Mouse (Mus musculus) CH12.LX (cell line): ENCODE measurements around the gene Zcchc12.

Source experiments
- CTCF ChIP-seq, 2 experiments: IDR thresholded peaks in 1 of 2; conservative IDR thresholded peaks in 1 of 2; 2 replicates each; pipeline ENCODE4 v1.5.1; 2011 to 2012; ENCODE audit warnings: low read depth in 2 of 2, low read length in 2 of 2, improper control_type of control experiment in 1 of 2, inconsistent platforms in 1 of 2, mild to moderate bottlenecking in 1 of 2, moderate library complexity in 1 of 2
- JUND ChIP-seq: conservative IDR thresholded peaks from 2 replicates; pipeline ENCODE4 v1.6.1; 2011; ENCODE audit warnings: low read depth, low read length, improper control_type of control experiment
- NELFE ChIP-seq: IDR thresholded peaks from 2 replicates; pipeline ENCODE4 v1.6.1; 2011; ENCODE audit warnings: low read depth, low read length, improper control_type of control experiment
- NRF1 ChIP-seq: IDR thresholded peaks from 2 replicates; pipeline ENCODE4 v1.6.1; 2014; ENCODE audit warnings: low read depth, mild to moderate bottlenecking, inconsistent platforms, low read length, improper control_type of control experiment, moderate library complexity
- POLR2A ChIP-seq: IDR thresholded peaks from 2 replicates; pipeline ENCODE4 v1.6.1; 2011; ENCODE audit warnings: low read depth, mild to moderate bottlenecking, improper control_type of control experiment, low read length
- POLR2AphosphoS2 ChIP-seq: IDR thresholded peaks from 2 replicates; pipeline ENCODE4 v1.6.1; 2011; ENCODE audit warnings: low read depth, low read length, improper control_type of control experiment
- ZMIZ1 ChIP-seq: IDR thresholded peaks from 2 replicates; pipeline ENCODE4 v1.6.1; 2012; ENCODE audit warnings: low read depth, mild to moderate bottlenecking, inconsistent platforms, low read length, improper control_type of control experiment

GRCm38 (mm10) chrX:36146746-36147145, 49.0 kb upstream of the Zcchc12 start:
- TF ChIP-seq POLR2AphosphoS2 (no peak), CTCF (conservative IDR thresholded peaks at IDR 0.05 in 1 of 2, IDR thresholded peaks at IDR 0.05 in 1 of 2; ENCODE audit: low read depth in 2 of 2, low read length in 2 of 2) (no peak), NELFE (no peak), NRF1 (no peak), ZMIZ1 (no peak), POLR2A (no peak), JUND (no peak)
